8 mouse cellular contexts compared by ENCODE assay signal in the genomic region with DNA sequence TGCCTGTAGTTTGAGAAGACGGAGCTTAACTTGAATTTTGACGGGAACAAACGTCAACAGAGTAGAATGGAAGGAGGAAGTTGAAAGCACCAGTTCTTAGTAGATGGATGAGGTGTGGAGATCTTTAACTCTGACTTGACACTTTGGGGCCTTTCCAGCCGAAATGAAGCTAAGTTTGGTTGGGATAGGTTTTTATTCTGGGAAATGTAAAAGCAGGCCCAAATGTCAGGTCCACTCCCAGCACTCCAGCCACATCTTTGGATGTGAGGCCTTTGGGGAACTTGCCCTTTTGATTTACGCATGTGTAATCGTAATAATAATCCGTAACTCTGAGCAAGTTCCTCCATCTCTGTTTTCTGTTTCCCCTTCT. TPM values are rescaled to one million over a fixed set of nuclear protein-coding genes. Genes with fewer than 3 reads are reported as not detected.
DNase-seq lines count a peak whose midpoint lies in the region; ATAC-seq and TF ChIP-seq lines count a peak whose summit lies in the region.

No protein-coding gene starts in this region.

- 16% methylated on average over 7 of the region's 7 CpGs for WGBS in kidney, adult 2 months
- 15% methylated on average over 7 of the region's 7 CpGs for WGBS in hindbrain, postnatal 0 days
- 8% methylated on average over 7 of the region's 7 CpGs for WGBS in midbrain, embryonic 16.5 days

- peak overlapping the region; percentile 79 for H3K4me3 ChIP-seq in kidney, adult 2 months (ENCODE audit: insufficient read depth, low read depth, low read length)
- peak overlapping the region; percentile 64 for H3K4me3 ChIP-seq in hindbrain, postnatal 0 days (ENCODE audit: low read length)
- peak overlapping the region; percentile 65 for H3K4me3 ChIP-seq in midbrain, embryonic 16.5 days (ENCODE audit: low read depth, low read length)

- no peaks in the 10 kb centered on the region for H3K27me3 ChIP-seq in kidney, adult 2 months (replicated peaks; ENCODE audit: control insufficient read depth, insufficient read depth, low read length)
- no peaks in the 10 kb centered on the region for H3K27me3 ChIP-seq in hindbrain, postnatal 0 days (ENCODE audit: insufficient read depth, low read length)
- H3K27me3 ChIP-seq in midbrain, embryonic 16.5 days (ENCODE audit: control insufficient read depth, insufficient read depth, low read depth, low read length): no peaks in the 10 kb centered on the region

- peak overlapping the region; percentile 94 for H3K27ac ChIP-seq in kidney, adult 2 months (ENCODE audit: insufficient read depth, low read depth, low read length)
- H3K27ac ChIP-seq in hindbrain, postnatal 0 days: no peak overlapping the region
- H3K27ac ChIP-seq in midbrain, embryonic 16.5 days (ENCODE audit: low read length): peak overlapping the region; percentile 72

- no peak for TF ChIP-seq POLR2A in kidney, adult 2 months (IDR thresholded peaks at IDR 0.05; ENCODE audit: low read depth, low read length)

- ATAC-seq in hindbrain, postnatal 0 days: no peak
- ATAC-seq in midbrain, embryonic 16.5 days: no peak

- peak; percentile 23 for DNase-seq in kidney, adult 2 months
- DNase-seq in kidney, postnatal 36 days: no peak
- peak; percentile 10 for DNase-seq in adipocyte (ENCODE audit: low spot score)
- no peak for DNase-seq in hindbrain, postnatal 0 days (ENCODE audit: low spot score)
- DNase-seq in T-cell, adult 2 months (ENCODE audit: low spot score): no peak
- no peak for DNase-seq in spleen, postnatal 14 days (ENCODE audit: low spot score in 2 of 2)
- DNase-seq in right cerebral cortex, postnatal 36 days (ENCODE audit: low spot score in 2 of 2): no peak

- peak overlapping the region; percentile 98 for H3K4me2 ChIP-seq in hindbrain, postnatal 0 days (ENCODE audit: low read depth, low read length)
- H3K4me2 ChIP-seq in midbrain, embryonic 16.5 days (ENCODE audit: low read length): peak overlapping the region; percentile 85

- H3K4me1 ChIP-seq in kidney, adult 2 months (ENCODE audit: control insufficient read depth, insufficient read depth, low read length): peaks cover 41% of the 10 kb centered on the region
- H3K4me1 ChIP-seq in hindbrain, postnatal 0 days (ENCODE audit: insufficient read depth, low read length): peaks cover 20% of the 10 kb centered on the region
- H3K4me1 ChIP-seq in midbrain, embryonic 16.5 days (ENCODE audit: control insufficient read depth, insufficient read depth, low read length): peaks cover 42% of the 10 kb centered on the region

- no peaks in the 10 kb centered on the region for H3K36me3 ChIP-seq in kidney, adult 2 months (ENCODE audit: control insufficient read depth, insufficient read depth, low read length)
- no peaks in the 10 kb centered on the region for H3K36me3 ChIP-seq in hindbrain, postnatal 0 days (ENCODE audit: insufficient read depth, low read length)
- H3K36me3 ChIP-seq in midbrain, embryonic 16.5 days (ENCODE audit: control insufficient read depth, insufficient read depth, low read length): no peaks in the 10 kb centered on the region

- no peaks in the 10 kb centered on the region for H3K9me3 ChIP-seq in hindbrain, postnatal 0 days (ENCODE audit: low read length)
- H3K9me3 ChIP-seq in midbrain, embryonic 16.5 days (replicated peaks; ENCODE audit: control insufficient read depth, low read length, poor library complexity, severe bottlenecking): no peaks in the 10 kb centered on the region

- H3K9ac ChIP-seq in hindbrain, postnatal 0 days (replicated peaks; ENCODE audit: low read length): peak overlapping the region; percentile 70; the same call in 1 of the 2 replicates
- peak overlapping the region; percentile 81 for H3K9ac ChIP-seq in midbrain, embryonic 16.5 days (ENCODE audit: low read depth, low read length)

- TF ChIP-seq CTCF in kidney, adult 2 months (conservative IDR thresholded peaks at IDR 0.05; ENCODE audit: insufficient read depth, insufficient read length, low read depth, low read length): no peak
- no peak for TF ChIP-seq CTCF in hindbrain, postnatal 0 days (IDR thresholded peaks at IDR 0.05; ENCODE audit: low read depth)

RNA-seq across cellular contexts. Expression of gene Nuak2, which starts 0.7 kb away (rescaled TPM):
- 56.1 and 73.7 TPM in 2 replicates for polyA plus RNA-seq in kidney, adult 2 months (2012; rRNA removed)
- total RNA-seq in hindbrain, postnatal 0 days (2014; rRNA removed): 6.2 and 7.7 TPM in 2 replicates
- polyA plus RNA-seq in hindbrain, postnatal 0 days (2015; fragmentation: Nextera tagmentation; extraction: Ambion mirVana): 7.4 and 7.9 TPM in 2 replicates
- 19.8 and 22.0 TPM in 2 replicates for polyA plus RNA-seq in midbrain, embryonic 16.5 days (2015; fragmentation: Nextera tagmentation; extraction: Ambion mirVana)

RNA-seq across cellular contexts. Expression of gene Klhdc8a, which starts 18.2 kb away (rescaled TPM):
- polyA plus RNA-seq in kidney, adult 2 months (2012; rRNA removed): 15.7 and 17.7 TPM in 2 replicates
- 23.0 and 26.0 TPM in 2 replicates for total RNA-seq in hindbrain, postnatal 0 days (2014; rRNA removed)
- polyA plus RNA-seq in hindbrain, postnatal 0 days (2015; fragmentation: Nextera tagmentation; extraction: Ambion mirVana): 11.2 and 11.7 TPM in 2 replicates
- polyA plus RNA-seq in midbrain, embryonic 16.5 days (2015; fragmentation: Nextera tagmentation; extraction: Ambion mirVana): 8.3 and 10.8 TPM in 2 replicates

Comparison
In these comparisons a context has a peak if more than half of its experiments do, and no peak if none do; other contexts are left out.
1. DNase-seq: peak in kidney, adult 2 months (single experiment) and adipocyte (single experiment); none in kidney, postnatal 36 days (0 of 2), hindbrain, postnatal 0 days (single experiment), T-cell, adult 2 months (single experiment), spleen, postnatal 14 days (0 of 2) and right cerebral cortex, postnatal 36 days (0 of 2).
2. Peak in every context shown above with its lines, with median percentiles within 50 percentile points of each other: H3K4me3 ChIP-seq.